Mouse (Mus musculus) C2C12 (cell line): ENCODE results near the gene Alyref2. TPM values are rescaled to one million over a fixed set of nuclear protein-coding genes. Genes with fewer than 3 reads are reported as not detected.

ENCODE experiments used
- H3K27me3 ChIP-seq: one replicate; pipeline ENCODE4 v1.6.1; 2011; ENCODE audit not compliant: control insufficient read depth, insufficient read depth, insufficient read length
- H3K36me3 ChIP-seq: one replicate; pipeline ENCODE4 v1.6.1; 2011; ENCODE audit not compliant: control insufficient read depth, insufficient read depth
- H3K4me3 ChIP-seq: one replicate; pipeline ENCODE4 v1.5.1; 2011; ENCODE audit warnings: mild to moderate bottlenecking, control low read depth; ENCODE audit not compliant: poor library complexity, insufficient read depth, severe bottlenecking
- H3K79me2 ChIP-seq: one replicate; pipeline ENCODE4 v1.6.1; 2011; ENCODE audit not compliant: control insufficient read depth, insufficient read depth
- H3K79me3 ChIP-seq: one replicate; pipeline ENCODE4 v1.6.1; 2011; ENCODE audit warnings: low read depth, control low read depth
- H3ac ChIP-seq: one replicate; pipeline ENCODE3; 2011; ENCODE audit warnings: low read depth; ENCODE audit not compliant: control insufficient read depth, insufficient read length
- CEBPB ChIP-seq: IDR thresholded peaks from one replicate; pipeline ENCODE4 v1.6.1; 2011; ENCODE audit warnings: low read depth, mild to moderate bottlenecking, control low read depth, moderate library complexity
- CTCF ChIP-seq: IDR thresholded peaks from one replicate; pipeline ENCODE4 v1.5.1; 2011; ENCODE audit not compliant: control insufficient read depth, insufficient read depth, insufficient read length
- FOSL1 ChIP-seq: IDR thresholded peaks from one replicate; pipeline ENCODE4 v1.8.0; 2011; ENCODE audit warnings: mild to moderate bottlenecking, low read length; ENCODE audit not compliant: poor library complexity, insufficient read depth, severe bottlenecking
- MAX ChIP-seq: IDR thresholded peaks from one replicate; pipeline ENCODE4 v1.6.1; 2011; ENCODE audit warnings: mild to moderate bottlenecking, control low read depth
- MYOD1 ChIP-seq: IDR thresholded peaks from one replicate; pipeline ENCODE4 v1.6.1; 2011; ENCODE audit warnings: low read depth; ENCODE audit not compliant: control insufficient read depth, insufficient read length
- MYOG ChIP-seq: IDR thresholded peaks from one replicate; pipeline ENCODE4 v1.6.1; 2011; ENCODE audit not compliant: control insufficient read depth, insufficient read length; ENCODE audit errors: extremely low read depth
- USF1 ChIP-seq: IDR thresholded peaks from one replicate; pipeline ENCODE4 v1.6.1; 2011; ENCODE audit warnings: low read depth, mild to moderate bottlenecking, control low read depth, moderate library complexity
- polyA plus RNA-seq: library from polyadenylated mRNA; unstranded; fragments of >200 nt; fragmentation: generic; extraction: Trizol; gene quantifications from one replicate; pipeline ENCODE4 v1.2.1, GENCODE M21; 2012; ENCODE audit warnings: missing spikeins

Alyref2 gene
- polyA plus RNA-seq, 1 experiment: 3.6 TPM

GRCm38 (mm10) chr1:171473506-171473905, 29.8 kb upstream of the Alyref2 start:
- H3K36me3 ChIP-seq: no peaks in the 10 kb centered on the region
- H3K27me3 ChIP-seq: no peaks in the 10 kb centered on the region
- H3K79me3 ChIP-seq: no peaks in the 10 kb centered on the region
- no peak overlapping the region for H3ac ChIP-seq
- TF ChIP-seq MAX (no peak), CEBPB (no peak), FOSL1 (no peak), MYOD1 (no peak), MYOG (no peak), USF1 (no peak), CTCF (no peak)
- no peak overlapping the region for H3K4me3 ChIP-seq
- H3K79me2 ChIP-seq: no peaks in the 10 kb centered on the region

DNA sequence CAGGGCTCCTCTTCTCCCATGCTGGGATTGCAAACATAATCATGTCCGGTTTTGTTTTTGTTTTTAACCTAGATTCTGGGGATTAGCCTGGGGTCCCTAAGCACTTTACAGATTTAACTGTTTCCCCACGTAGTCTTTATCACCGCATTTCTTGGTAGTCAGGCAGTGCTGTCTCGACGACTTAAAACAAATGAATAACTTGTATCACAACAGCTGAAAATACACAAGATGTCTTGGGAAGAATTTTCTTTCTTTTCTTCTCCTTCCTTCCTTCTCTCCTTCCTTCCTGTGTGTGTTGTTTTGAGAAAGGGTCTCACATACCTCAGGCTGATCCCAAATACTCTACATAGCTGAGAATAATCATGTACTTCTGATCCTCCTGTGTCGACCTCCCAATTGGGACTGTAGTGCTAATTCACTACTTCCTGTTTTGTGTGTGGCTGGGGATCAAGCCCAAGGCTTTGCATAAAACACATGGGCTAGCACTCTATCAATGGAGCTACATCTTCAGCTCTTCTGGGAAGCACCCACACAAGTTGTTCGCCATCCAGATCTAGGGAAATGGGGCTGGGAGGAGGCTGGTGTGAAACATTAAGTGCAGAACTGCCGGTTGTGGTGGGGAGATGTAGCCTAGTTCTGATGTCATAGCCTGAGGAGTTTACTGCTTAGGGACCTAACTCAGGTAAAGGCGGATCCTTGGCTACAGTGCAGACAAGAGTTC, 29.2 kb upstream of the Alyref2 start:
- Histone ChIP-seq H3K36me3 (no peaks in the 10 kb centered on the region), H3K79me2 (no peaks in the 10 kb centered on the region), H3K79me3 (no peaks in the 10 kb centered on the region), H3K27me3 (no peaks in the 10 kb centered on the region), H3K4me3 (no peak overlapping the region), H3ac (no peak overlapping the region)
- TF ChIP-seq FOSL1 (no peak), MAX (no peak), CEBPB (no peak), CTCF (no peak), MYOG (no peak), MYOD1 (no peak), USF1 (no peak)

DNA sequence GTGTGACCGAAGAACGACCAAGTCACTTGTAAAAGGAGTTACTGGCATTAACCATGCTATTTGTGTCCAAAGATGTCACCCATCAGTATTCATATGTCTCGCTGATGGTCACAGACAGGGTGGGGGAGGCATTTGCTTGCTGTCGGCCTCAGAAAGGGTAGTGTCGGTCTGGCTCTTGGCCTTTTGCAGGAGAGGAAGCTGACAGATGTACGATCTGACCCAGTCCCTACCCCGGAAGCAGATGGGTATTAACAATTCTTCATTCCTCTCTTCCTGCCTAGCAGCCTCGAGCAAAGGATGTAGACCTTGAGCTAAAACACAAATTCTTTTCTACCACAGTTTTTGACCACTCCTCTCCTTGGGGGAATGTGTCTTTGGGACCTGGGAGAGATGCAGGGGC, 26.2 kb upstream of the Alyref2 start:
- H3K79me3 ChIP-seq: no peaks in the 10 kb centered on the region
- no peak overlapping the region for H3ac ChIP-seq
- H3K36me3 ChIP-seq: no peaks in the 10 kb centered on the region
- TF ChIP-seq FOSL1: no peak
- TF ChIP-seq USF1: no peak
- TF ChIP-seq CTCF: no peak
- TF ChIP-seq MAX: no peak
- TF ChIP-seq MYOG: no peak
- no peak for TF ChIP-seq MYOD1
- no peak for TF ChIP-seq CEBPB
- H3K79me2 ChIP-seq: no peaks in the 10 kb centered on the region
- H3K4me3 ChIP-seq: no peak overlapping the region
- H3K27me3 ChIP-seq: no peaks in the 10 kb centered on the region

DNA sequence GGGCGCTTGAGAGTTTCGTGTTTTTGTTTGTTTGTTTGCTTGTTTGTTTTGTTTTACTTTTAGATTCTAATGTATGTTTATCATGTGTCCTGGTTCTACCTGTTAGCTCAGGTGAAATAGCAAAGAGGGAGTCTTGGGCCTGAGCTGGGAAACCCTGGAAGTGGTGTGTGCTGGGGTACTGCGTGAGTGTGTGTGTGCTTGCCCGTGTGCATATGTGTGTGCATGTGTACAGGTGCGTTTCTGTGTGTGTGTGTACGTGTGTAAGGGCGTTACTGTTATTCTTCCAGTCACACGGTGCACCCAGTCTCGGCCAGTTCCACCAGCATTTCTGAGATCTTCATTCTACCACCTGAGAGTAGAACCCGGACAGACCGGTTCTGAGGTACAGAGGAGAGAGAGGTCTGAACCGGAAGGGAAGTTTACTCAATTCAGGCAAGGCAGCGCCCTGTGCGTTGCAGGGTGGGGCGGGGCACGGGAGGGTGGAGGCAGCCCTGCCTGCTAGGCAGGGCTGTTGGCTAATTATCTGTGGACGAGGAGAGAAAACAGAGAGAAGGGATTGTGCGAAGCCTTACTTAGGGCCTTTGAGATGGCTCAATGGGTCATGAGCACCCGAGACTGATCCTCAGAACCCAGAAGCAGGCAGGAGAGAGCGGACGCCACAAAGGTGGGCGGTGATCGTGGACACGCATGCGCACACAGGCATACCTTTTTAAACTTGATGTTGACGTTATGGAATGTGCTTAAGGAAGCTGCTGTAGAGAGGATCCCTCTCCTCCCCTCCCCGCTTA, 25.3 kb upstream of the Alyref2 start:
- no peaks in the 10 kb centered on the region for H3K36me3 ChIP-seq
- no peak overlapping the region for H3K4me3 ChIP-seq
- no peaks in the 10 kb centered on the region for H3K27me3 ChIP-seq
- no peaks in the 10 kb centered on the region for H3K79me3 ChIP-seq
- H3ac ChIP-seq: no peak overlapping the region
- H3K79me2 ChIP-seq: no peaks in the 10 kb centered on the region
- TF ChIP-seq MYOG: no peak
- no peak for TF ChIP-seq USF1
- TF ChIP-seq MYOD1: no peak

DNA sequence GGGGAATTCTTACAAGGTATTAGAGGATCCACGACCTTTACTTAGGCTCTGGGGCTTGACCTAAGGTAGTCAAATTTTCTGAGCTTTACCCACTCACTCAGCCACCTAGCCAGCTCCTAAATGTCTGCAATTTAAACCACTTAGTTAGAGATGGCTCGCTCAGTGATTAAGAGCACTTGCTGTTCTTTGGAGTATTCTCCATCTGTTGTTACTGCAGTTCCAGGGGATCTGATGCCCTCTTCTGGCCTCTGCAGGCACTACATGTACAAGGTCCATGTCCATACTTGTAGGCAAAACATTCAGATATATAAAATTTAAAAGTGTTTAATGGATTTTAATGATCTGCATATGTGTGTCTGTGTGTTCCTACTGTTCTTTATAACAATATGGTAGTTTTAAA, 24.3 kb upstream of the Alyref2 start:
- Histone ChIP-seq H3K36me3 (no peaks in the 10 kb centered on the region), H3K27me3 (no peaks in the 10 kb centered on the region), H3K4me3 (no peak overlapping the region), H3K79me3 (no peaks in the 10 kb centered on the region), H3K79me2 (no peaks in the 10 kb centered on the region), H3ac (no peak overlapping the region)
- TF ChIP-seq MYOD1 (no peak), CEBPB (no peak), MYOG (no peak), CTCF (no peak), FOSL1 (no peak), MAX (no peak), USF1 (no peak)
